In the genomic region with DNA sequence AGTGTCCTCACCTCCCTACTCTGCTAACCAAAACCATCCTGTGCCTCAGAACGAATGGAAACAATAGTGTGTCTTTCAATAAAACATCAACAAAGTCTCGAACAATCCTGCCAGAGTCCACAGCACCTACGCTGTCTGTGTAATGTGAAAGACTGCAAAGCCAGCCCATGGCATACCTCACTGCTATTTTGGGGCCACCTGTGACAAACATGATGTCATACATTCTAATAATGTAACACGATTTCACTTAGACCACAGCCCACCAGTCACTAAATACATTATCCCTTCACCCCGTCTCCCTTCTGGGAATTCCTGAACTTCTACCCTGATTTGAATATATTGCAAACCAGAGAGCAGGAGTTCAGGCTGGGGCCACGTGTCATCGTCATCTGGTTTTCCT, we compare ENCODE assay signal across 12 mouse cellular contexts.
A peak's percentile ranks its signal among the peaks of the same experiment; 100 is the strongest.
DNase-seq lines count a peak whose midpoint lies in the region; ATAC-seq and TF ChIP-seq lines count a peak whose summit lies in the region.
"Had no signal": no experiment of that assay in that cellular context is flagged by ENCODE, and none has a peak within 500 bp of the region (broad histone marks: within the 10 kb centered on the region; RNA-seq: fewer than 3 reads in every experiment).

No protein-coding gene starts in this region.

- no peak overlapping the region for H3K4me2 ChIP-seq in hindbrain, embryonic 11.5 days (replicated peaks; ENCODE audit: low read depth, low read length)
- peak overlapping the region; percentile 33 for H3K4me2 ChIP-seq in hindbrain, embryonic 12.5 days (replicated peaks)
- H3K4me2 ChIP-seq in midbrain, embryonic 16.5 days (ENCODE audit: low read length), result peak overlapping the region; percentile 56
- H3K4me2 ChIP-seq: intestine, embryonic 15.5 days had no signal

- DNase-seq in hindbrain, embryonic 10.5 days (ENCODE audit: low spot score), result no peak
- no peak for DNase-seq in hindbrain, embryonic 11.5 days (ENCODE audit: low spot score)
- DNase-seq in natural killer cell, adult 2 months (ENCODE audit: low spot score in 2 of 2), result no peak
- no peak for DNase-seq in cerebellum, adult 9-10 months
- DNase-seq: cerebellum, adult 9-11 months; gastrocnemius, postnatal 10 days; right cerebral cortex, postnatal 14 days; thymus, postnatal 4 days had no signal

- no peak for ATAC-seq in hindbrain, embryonic 11.5 days (ENCODE audit: low FRiP score)
- no peak for ATAC-seq in hindbrain, embryonic 12.5 days (ENCODE audit: low FRiP score)
- ATAC-seq in midbrain, embryonic 16.5 days, result 0 out of 2 replicates have a peak, but pooled peaks have one; percentile 36
- ATAC-seq: intestine, embryonic 15.5 days had no signal

- 64% methylated on average over 7 of the region's 7 CpGs for WGBS in hindbrain, embryonic 10.5 days
- WGBS in hindbrain, embryonic 11.5 days, result 57% methylated on average over 7 of the region's 7 CpGs
- WGBS in hindbrain, embryonic 12.5 days, result 46% methylated on average over 7 of the region's 7 CpGs
- 37% methylated on average over 7 of the region's 7 CpGs for WGBS in midbrain, embryonic 16.5 days

- H3K27ac ChIP-seq in hindbrain, embryonic 10.5 days, result no peak overlapping the region
- H3K27ac ChIP-seq in hindbrain, embryonic 11.5 days (ENCODE audit: low read depth, low read length), result no peak overlapping the region
- H3K27ac ChIP-seq in embryonic fibroblast, embryonic 13.5 days (ENCODE audit: insufficient read depth, low read length), result peak overlapping the region; percentile 50; the same call in 1 of the 2 replicates
- no peak overlapping the region for H3K27ac ChIP-seq in hindbrain, embryonic 12.5 days
- peak overlapping the region; percentile 26; the same call in 1 of the 2 replicates for H3K27ac ChIP-seq in midbrain, embryonic 16.5 days (ENCODE audit: low read length)
- H3K27ac ChIP-seq: intestine, embryonic 15.5 days had no signal

- TF ChIP-seq POLR2A in embryonic fibroblast, embryonic 13.5 days (IDR thresholded peaks at IDR 0.05; ENCODE audit: low read depth, low read length), result no peak

- H3K4me3 ChIP-seq in hindbrain, embryonic 10.5 days, result 0 out of 2 replicates have a peak overlapping the region, but pooled peaks have one; percentile 18
- H3K4me3 ChIP-seq in hindbrain, embryonic 11.5 days (ENCODE audit: low read depth, low read length), result no peak overlapping the region
- no peak overlapping the region for H3K4me3 ChIP-seq in embryonic fibroblast, embryonic 13.5 days (ENCODE audit: insufficient read depth, low read length)
- no peak overlapping the region for H3K4me3 ChIP-seq in hindbrain, embryonic 12.5 days
- no peak overlapping the region; the same call in 1 of the 2 replicates for H3K4me3 ChIP-seq in midbrain, embryonic 16.5 days (ENCODE audit: low read depth, low read length)
- H3K4me3 ChIP-seq: intestine, embryonic 15.5 days had no signal

- H3K36me3 ChIP-seq in hindbrain, embryonic 10.5 days, result no peaks in the 10 kb centered on the region
- no peaks in the 10 kb centered on the region for H3K36me3 ChIP-seq in hindbrain, embryonic 11.5 days (ENCODE audit: control insufficient read depth, insufficient read depth, low read length)
- H3K36me3 ChIP-seq in hindbrain, embryonic 12.5 days, result no peaks in the 10 kb centered on the region
- no peaks in the 10 kb centered on the region for H3K36me3 ChIP-seq in midbrain, embryonic 16.5 days (ENCODE audit: control insufficient read depth, insufficient read depth, low read length)
- H3K36me3 ChIP-seq: intestine, embryonic 15.5 days had no signal

- TF ChIP-seq CTCF in embryonic fibroblast, embryonic 13.5 days (IDR thresholded peaks at IDR 0.05; ENCODE audit: borderline replicate concordance, insufficient read depth, low read length), result no peak

- no peak overlapping the region for H3K9ac ChIP-seq in hindbrain, embryonic 11.5 days (ENCODE audit: low read depth, low read length)
- no peak overlapping the region for H3K9ac ChIP-seq in hindbrain, embryonic 12.5 days
- H3K9ac ChIP-seq in midbrain, embryonic 16.5 days (ENCODE audit: low read depth, low read length), result peak overlapping the region; percentile 31
- H3K9ac ChIP-seq: intestine, embryonic 15.5 days had no signal

- H3K27me3 ChIP-seq in hindbrain, embryonic 10.5 days (ENCODE audit: insufficient read depth, poor library complexity, severe bottlenecking), result peaks cover 2% of the 10 kb centered on the region; the same call in 1 of the 2 replicates
- H3K27me3 ChIP-seq in hindbrain, embryonic 11.5 days (ENCODE audit: control insufficient read depth, insufficient read depth, low read length), result no peaks in the 10 kb centered on the region
- H3K27me3 ChIP-seq in hindbrain, embryonic 12.5 days, result 0 out of 2 replicates have a peak, but pooled peaks cover 3% of the 10 kb centered on the region
- H3K27me3 ChIP-seq in midbrain, embryonic 16.5 days (ENCODE audit: control insufficient read depth, insufficient read depth, low read depth, low read length), result no peaks in the 10 kb centered on the region
- H3K27me3 ChIP-seq: intestine, embryonic 15.5 days had no signal

- no peaks in the 10 kb centered on the region; the same call in 1 of the 2 replicates for H3K9me3 ChIP-seq in hindbrain, embryonic 10.5 days
- H3K9me3 ChIP-seq in hindbrain, embryonic 11.5 days (ENCODE audit: control insufficient read depth, low read length), result no peaks in the 10 kb centered on the region
- peaks cover 3% of the 10 kb centered on the region; the same call in 1 of the 2 replicates for H3K9me3 ChIP-seq in hindbrain, embryonic 12.5 days (replicated peaks)
- peaks cover 5% of the 10 kb centered on the region; the same call in 1 of the 2 replicates for H3K9me3 ChIP-seq in midbrain, embryonic 16.5 days (replicated peaks; ENCODE audit: control insufficient read depth, low read length, poor library complexity, severe bottlenecking)
- H3K9me3 ChIP-seq: intestine, embryonic 15.5 days had no signal

- peaks cover 21% of the 10 kb centered on the region for H3K4me1 ChIP-seq in hindbrain, embryonic 10.5 days (replicated peaks)
- H3K4me1 ChIP-seq in hindbrain, embryonic 11.5 days (replicated peaks; ENCODE audit: control insufficient read depth, insufficient read depth, low read length), result no peaks in the 10 kb centered on the region
- peaks cover 22% of the 10 kb centered on the region for H3K4me1 ChIP-seq in embryonic fibroblast, embryonic 13.5 days (ENCODE audit: control insufficient read depth, insufficient read depth, low read length)
- peaks cover 8% of the 10 kb centered on the region for H3K4me1 ChIP-seq in hindbrain, embryonic 12.5 days
- peaks cover 18% of the 10 kb centered on the region for H3K4me1 ChIP-seq in midbrain, embryonic 16.5 days (ENCODE audit: control insufficient read depth, insufficient read depth, low read length)

Comparison
In these comparisons a context has a peak if more than half of its experiments do, and no peak if none do; other contexts are left out.
1. H3K27ac ChIP-seq: peak in embryonic fibroblast, embryonic 13.5 days (single experiment) and midbrain, embryonic 16.5 days (single experiment); none in hindbrain, embryonic 10.5 days (single experiment), hindbrain, embryonic 11.5 days (single experiment) and hindbrain, embryonic 12.5 days (single experiment).